In the genomic region with DNA sequence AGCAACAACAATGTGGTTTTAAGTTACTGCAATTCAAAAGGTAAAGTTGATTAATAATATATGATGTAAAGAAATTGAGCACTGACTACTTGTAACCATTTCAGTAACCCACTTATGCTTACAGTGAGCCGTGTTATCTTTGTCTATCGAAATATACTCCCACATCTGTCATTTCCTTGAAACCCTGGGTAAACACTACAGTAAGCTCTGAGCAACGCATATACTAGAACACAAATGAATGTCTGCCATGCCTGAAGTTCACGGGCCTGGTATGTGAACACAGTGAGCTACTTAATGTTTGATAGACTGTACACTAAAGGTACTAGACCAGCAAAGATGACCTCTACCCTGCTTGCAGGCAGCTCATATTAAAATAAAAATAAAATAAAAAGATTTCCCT, we compare ENCODE assay signal across 10 mouse cellular contexts. TPM values are rescaled to one million over a fixed set of nuclear protein-coding genes. Genes with fewer than 3 reads are reported as not detected.
DNase-seq lines count a peak whose midpoint lies in the region; ATAC-seq and TF ChIP-seq lines count a peak whose summit lies in the region.
"Had no signal": no experiment of that assay in that cellular context is flagged by ENCODE, and none has a peak within 500 bp of the region (broad histone marks: within the 10 kb centered on the region; RNA-seq: fewer than 3 reads in every experiment).

No protein-coding gene starts in this region.

- TF ChIP-seq POLR2A in liver, adult 2 months (IDR thresholded peaks at IDR 0.05; ENCODE audit: extremely low read depth, insufficient read depth, low read length), result no peak

- peak overlapping the region; percentile 87; the same call in 1 of the 2 replicates for H3K4me2 ChIP-seq in neural tube, embryonic 14.5 days (ENCODE audit: low read depth, low read length)

- 8% methylated on average over 4 of the region's 4 CpGs for WGBS in liver, adult 2 months
- WGBS in neural tube, embryonic 14.5 days, result 82% methylated on average over 4 of the region's 4 CpGs

- no peaks in the 10 kb centered on the region for H3K36me3 ChIP-seq in liver, adult 2 months (ENCODE audit: control insufficient read depth, insufficient read depth, low read length)
- H3K36me3 ChIP-seq in neural tube, embryonic 14.5 days (ENCODE audit: control insufficient read depth, insufficient read depth, low read length), result no peaks in the 10 kb centered on the region

- peak overlapping the region; percentile 41 for H3K4me3 ChIP-seq in liver, adult 2 months (ENCODE audit: insufficient read depth, low read depth, low read length)
- H3K4me3 ChIP-seq in neural tube, embryonic 14.5 days (ENCODE audit: low read depth, low read length), result no peak overlapping the region

- H3K4me1 ChIP-seq in liver, adult 2 months (ENCODE audit: control insufficient read depth, insufficient read depth, low read length), result peaks cover 18% of the 10 kb centered on the region
- peaks cover 14% of the 10 kb centered on the region for H3K4me1 ChIP-seq in neural tube, embryonic 14.5 days (ENCODE audit: control insufficient read depth, insufficient read depth, low read length)

- peak overlapping the region; percentile 68; the same call in 1 of the 2 replicates for H3K27ac ChIP-seq in liver, adult 2 months (replicated peaks; ENCODE audit: insufficient read depth, low read depth, low read length)
- H3K27ac ChIP-seq in neural tube, embryonic 14.5 days (ENCODE audit: low read depth, low read length), result no peak overlapping the region

- H3K9me3 ChIP-seq in neural tube, embryonic 14.5 days (ENCODE audit: control insufficient read depth, low read length), result no peaks in the 10 kb centered on the region

- ATAC-seq in CD4-positive, CD25-positive, alpha-beta regulatory T cell, adult 4 months, result no peak
- no peak for ATAC-seq in neural tube, embryonic 14.5 days (ENCODE audit: low read depth)

- TF ChIP-seq CTCF in liver, adult 2 months (IDR thresholded peaks at IDR 0.05; ENCODE audit: low read depth, low read length), result no peak

- H3K9ac ChIP-seq in liver, adult 2 months (ENCODE audit: low read depth, low read length), result no peak overlapping the region; the same call in 1 of the 2 replicates
- H3K9ac ChIP-seq in neural tube, embryonic 14.5 days (replicated peaks; ENCODE audit: low read depth, low read length), result no peak overlapping the region

- H3K79me2 ChIP-seq in liver, adult 2 months (ENCODE audit: control insufficient read depth, insufficient read depth, low read length), result peaks cover 14% of the 10 kb centered on the region

- H3K27me3 ChIP-seq in liver, adult 2 months (ENCODE audit: control insufficient read depth, insufficient read depth, low read length), result no peaks in the 10 kb centered on the region
- no peaks in the 10 kb centered on the region; the same call in 1 of the 2 replicates for H3K27me3 ChIP-seq in neural tube, embryonic 14.5 days (ENCODE audit: control insufficient read depth, insufficient read depth, low read length)

- DNase-seq in CD4-positive, CD25-positive, alpha-beta regulatory T cell, adult 2 months (ENCODE audit: low read depth, low spot score), result peak; percentile 46
- peak; percentile 50 for DNase-seq in liver, adult 2 months (ENCODE audit: extremely low read depth, low read depth, low spot score)
- DNase-seq in liver, result no peak
- peak; percentile 58 for DNase-seq in induced T-regulatory cell, adult 2 months (ENCODE audit: low read depth)
- DNase-seq in thymus, postnatal 25 days, result no peak
- DNase-seq in cerebellum, postnatal 10 days, result no peak
- DNase-seq: adrenal gland, postnatal 36 days; thymus, postnatal 4 days had no signal

RNA-seq across cellular contexts. Expression of gene Wasl, which starts 2.3 kb away (rescaled TPM):
- 10 to 100 TPM; 11.3 to 15.0 TPM for polyA plus RNA-seq in CD4-positive, CD25-positive, alpha-beta regulatory T cell, adult 4 months (2017; shearing (Covaris generic))
- total RNA-seq in liver, adult 2 months (2014; rRNA removed), result 36.9 and 40.9 TPM in 2 replicates
- polyA plus RNA-seq in liver, adult 2 months (2012; rRNA removed), result 29.4 and 44.5 TPM in 2 replicates
- polyA plus RNA-seq in neural tube, embryonic 14.5 days (2014; fragmentation: Nextera tagmentation; extraction: Ambion mirVana), result 53.4 and 53.6 TPM in 2 replicates

Comparison
In these comparisons a context has a peak if more than half of its experiments do, and no peak if none do; other contexts are left out.
1. DNase-seq: peak in CD4-positive, CD25-positive, alpha-beta regulatory T cell, adult 2 months (single experiment), liver, adult 2 months (single experiment) and induced T-regulatory cell, adult 2 months (single experiment); none in liver (single experiment), thymus, postnatal 25 days (single experiment) and cerebellum, postnatal 10 days (0 of 2).